Mouse (Mus musculus): ENCODE data around the gene Bsg.
A peak's percentile ranks its signal among the peaks of the same experiment; 100 is the strongest.

Gene Bsg

GRCm38 (mm10) chr10:79705951-79706350, 1.7 kb downstream of the Bsg start:
- no peak for DNase-seq (ENCODE audit: low spot score)

- DNase-seq (ENCODE audit: low spot score) = no peak
Measured at GRCm38 (mm10) chr10:79706406-79707094, 2.3 kb downstream of the Bsg start.

GRCm38 (mm10) chr10:79707162-79707561, 2.9 kb downstream of the Bsg start:
- no peak for DNase-seq (ENCODE audit: low spot score)

GRCm38 (mm10) chr10:79707759-79708158, 3.5 kb downstream of the Bsg start:
- no peak for DNase-seq (ENCODE audit: low spot score)

GRCm38 (mm10) chr10:79708668-79709067, 4.4 kb downstream of the Bsg start:
- no peak for DNase-seq (ENCODE audit: low spot score)

- no peak for DNase-seq (ENCODE audit: low spot score)
Measured at GRCm38 (mm10) chr10:79709307-79709706, 5.0 kb downstream of the Bsg start.

- no peak for DNase-seq (ENCODE audit: low spot score)
Measured at GRCm38 (mm10) chr10:79712029-79712428, 7.7 kb downstream of the Bsg start.

- DNase-seq (ENCODE audit: low spot score) = peak; percentile 73
Measured at GRCm38 (mm10) chr10:79712499-79713126, 8.3 kb downstream of the Bsg start.

GRCm38 (mm10) chr10:79713163-79713562, 8.9 kb downstream of the Bsg start:
- no peak for DNase-seq (ENCODE audit: low spot score)

GRCm38 (mm10) chr10:79714996-79715395, 10.7 kb downstream of the Bsg start:
- DNase-seq (ENCODE audit: low spot score) = no peak

- no peak for DNase-seq (ENCODE audit: low spot score)
Measured at GRCm38 (mm10) chr10:79716254-79716987, 12.1 kb downstream of the Bsg start, which contains the start of gene Hcn2. Gene Hcn2, plus strand, starts transcription at chr10:79716634.

GRCm38 (mm10) chr10:79716988-79717355, 12.7 kb downstream of the Bsg start:
- DNase-seq (ENCODE audit: low spot score) = no peak

GRCm38 (mm10) chr10:79717640-79718357, 13.5 kb downstream of the Bsg start:
- peak; percentile 60 for DNase-seq (ENCODE audit: low spot score)

- no peak for DNase-seq (ENCODE audit: low spot score)
Measured at GRCm38 (mm10) chr10:79721089-79721488, 16.8 kb downstream of the Bsg start.

- DNase-seq (ENCODE audit: low spot score) = no peak
Measured at GRCm38 (mm10) chr10:79723047-79723446, 18.8 kb downstream of the Bsg start.

GRCm38 (mm10) chr10:79723692-79724091, 19.4 kb downstream of the Bsg start:
- DNase-seq (ENCODE audit: low spot score) = no peak

GRCm38 (mm10) chr10:79726090-79726489, 21.8 kb downstream of the Bsg start:
- peak; percentile 62 for DNase-seq (ENCODE audit: low spot score)

GRCm38 (mm10) chr10:79728323-79729249, 24.3 kb downstream of the Bsg start:
- no peak for DNase-seq (ENCODE audit: low spot score)

- no peak for DNase-seq (ENCODE audit: low spot score)
Measured at GRCm38 (mm10) chr10:79729357-79729965, 25.2 kb downstream of the Bsg start.

- DNase-seq (ENCODE audit: low spot score) = no peak
Measured at GRCm38 (mm10) chr10:79732500-79732899, 28.2 kb downstream of the Bsg start.

GRCm38 (mm10) chr10:79733847-79734246, 29.6 kb downstream of the Bsg start:
- no peak for DNase-seq (ENCODE audit: low spot score)
